Mouse (Mus musculus) splenic B cell, adult 2 months (primary cell): ENCODE data around the gene Canx.
"Not testable (repeated sequence)": the region's sequence is repeated elsewhere in the genome, so short reads cannot be mapped to it uniquely, and the experiment has no call there.

Experiments
- DNase-seq: peaks from one replicate; pipeline ENCODE4 v3.0.0-alpha.2; 2011; ENCODE audit warnings: low read depth, low spot score
- H3K27me3 ChIP-seq: 2 replicates; pipeline ENCODE4 v1.6.1; 2012; ENCODE audit warnings: mild to moderate bottlenecking, low read length, moderate library complexity, mixed read lengths; ENCODE audit not compliant: control insufficient read depth, poor library complexity, insufficient read depth, severe bottlenecking
- H3K36me3 ChIP-seq: 2 replicates; pipeline ENCODE4 v1.6.1; 2012; ENCODE audit warnings: mild to moderate bottlenecking, low read length, moderate library complexity, mixed read lengths; ENCODE audit not compliant: control insufficient read depth, poor library complexity, insufficient read depth, severe bottlenecking

Canx gene

GRCm38 (mm10) chr11:50325496-50326301 lies at the start of gene Canx:
Canx (minus strand) TSS chr11:50325673.
- no peaks in the 10 kb centered on the region for H3K36me3 ChIP-seq
- H3K27me3 ChIP-seq = no peaks in the 10 kb centered on the region
- peak; percentile 99 for DNase-seq

GRCm38 (mm10) chr11:50374286-50375015 lies 49.0 kb upstream of the Canx start:
- Histone ChIP-seq H3K36me3 (peaks cover 5% of the 10 kb centered on the region; the same call in 1 of the 2 replicates), H3K27me3 (no peaks in the 10 kb centered on the region)
- no peak for DNase-seq

- no peak for DNase-seq
- no peaks in the 10 kb centered on the region for H3K27me3 ChIP-seq
- 0 out of 2 replicates have a peak, but pooled peaks cover under 1% of the 10 kb centered on the region for H3K36me3 ChIP-seq
Measured at GRCm38 (mm10) chr11:50373621-50374020, 48.1 kb upstream of the Canx start.

GRCm38 (mm10) chr11:50373086-50373485 lies 47.6 kb upstream of the Canx start:
- no peak for DNase-seq
- Histone ChIP-seq H3K36me3 (no peaks in the 10 kb centered on the region), H3K27me3 (no peaks in the 10 kb centered on the region)

- DNase-seq = no peak
- H3K36me3 ChIP-seq = no peaks in the 10 kb centered on the region
- H3K27me3 ChIP-seq = no peaks in the 10 kb centered on the region
Measured at GRCm38 (mm10) chr11:50371911-50372310, 46.4 kb upstream of the Canx start.

GRCm38 (mm10) chr11:50371399-50371841 lies 45.9 kb upstream of the Canx start:
- DNase-seq = peak; percentile 77
- no peaks in the 10 kb centered on the region for H3K36me3 ChIP-seq

GRCm38 (mm10) chr11:50370969-50371368 lies 45.5 kb upstream of the Canx start:
- H3K36me3 ChIP-seq = no peaks in the 10 kb centered on the region
- H3K27me3 ChIP-seq = no peaks in the 10 kb centered on the region
- DNase-seq = no peak

More at GRCm38 (mm10) chr11:50371399-50371841, 45.9 kb upstream of the Canx start:
- H3K27me3 ChIP-seq = no peaks in the 10 kb centered on the region

GRCm38 (mm10) chr11:50369360-50369911 lies 44.0 kb upstream of the Canx start:
- Histone ChIP-seq H3K36me3 (no peaks in the 10 kb centered on the region), H3K27me3 (no peaks in the 10 kb centered on the region)
- no peak for DNase-seq

- no peak for DNase-seq
- Histone ChIP-seq H3K36me3 (no peaks in the 10 kb centered on the region), H3K27me3 (no peaks in the 10 kb centered on the region)
Measured at GRCm38 (mm10) chr11:50367531-50367930, 42.1 kb upstream of the Canx start.

GRCm38 (mm10) chr11:50365322-50365721 lies 39.8 kb upstream of the Canx start:
- no peaks in the 10 kb centered on the region for H3K36me3 ChIP-seq
- no peaks in the 10 kb centered on the region for H3K27me3 ChIP-seq
- no peak for DNase-seq

GRCm38 (mm10) chr11:50364548-50364947 lies 39.1 kb upstream of the Canx start:
- no peaks in the 10 kb centered on the region for H3K36me3 ChIP-seq
- H3K27me3 ChIP-seq = no peaks in the 10 kb centered on the region
- peak; percentile 91 for DNase-seq

- DNase-seq, H3K27me3 ChIP-seq, H3K36me3 ChIP-seq: not testable (repeated sequence)
Measured at GRCm38 (mm10) chr11:50361282-50361681, 35.8 kb upstream of the Canx start.

- no peaks in the 10 kb centered on the region for H3K27me3 ChIP-seq
- H3K36me3 ChIP-seq = no peaks in the 10 kb centered on the region
- no peak for DNase-seq
Measured at GRCm38 (mm10) chr11:50358950-50359861, 33.7 kb upstream of the Canx start.

GRCm38 (mm10) chr11:50355395-50355794 lies 29.9 kb upstream of the Canx start:
- no peaks in the 10 kb centered on the region for H3K36me3 ChIP-seq
- no peaks in the 10 kb centered on the region for H3K27me3 ChIP-seq
- DNase-seq = no peak
